Mouse (Mus musculus): ENCODE results near the gene AW011738. TPM values are rescaled to one million over a fixed set of nuclear protein-coding genes. Genes with fewer than 3 reads are reported as not detected.

The AW011738 gene
- polyA plus RNA-seq, 1 experiment from 2014 or later: 3.0 TPM

DNA sequence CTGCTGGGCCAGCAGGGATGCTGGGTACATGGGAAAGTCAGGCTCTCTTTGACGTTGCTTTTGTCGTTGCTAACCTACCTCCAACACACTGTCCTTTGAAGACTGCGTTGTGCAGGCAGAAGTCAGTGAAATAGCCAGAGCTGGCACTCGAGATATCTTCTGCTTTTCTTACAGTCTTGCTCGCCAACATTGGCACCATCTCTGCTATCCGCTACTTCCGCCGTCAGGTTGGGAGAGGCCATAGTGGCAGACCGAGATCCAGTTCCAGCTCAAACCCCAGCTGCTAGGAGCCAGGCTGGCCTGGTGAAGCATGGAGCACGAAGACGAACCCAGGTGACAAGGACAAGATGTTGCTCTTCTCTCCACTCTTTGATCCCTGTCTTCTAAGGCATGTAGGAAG, 16.8 kb downstream of the AW011738 start:
- peaks cover 30% of the 10 kb centered on the region for H3K4me1 ChIP-seq (replicated peaks)
- no peak overlapping the region for H3K27ac ChIP-seq
- no peaks in the 10 kb centered on the region for H3K9me3 ChIP-seq (replicated peaks)
- no peak for ATAC-seq (replicated peaks; ENCODE audit: insufficient number of reproducible peaks, insufficient read depth, low FRiP score, low read depth)
- no peak overlapping the region for H3K4me2 ChIP-seq
- peaks cover 10% of the 10 kb centered on the region for H3K36me3 ChIP-seq
- H3K9ac ChIP-seq: no peak overlapping the region
- H3K4me3 ChIP-seq: no peak overlapping the region
- no peaks in the 10 kb centered on the region for H3K27me3 ChIP-seq
- WGBS: 87% methylated on average over 11 of the region's 11 CpGs

DNA sequence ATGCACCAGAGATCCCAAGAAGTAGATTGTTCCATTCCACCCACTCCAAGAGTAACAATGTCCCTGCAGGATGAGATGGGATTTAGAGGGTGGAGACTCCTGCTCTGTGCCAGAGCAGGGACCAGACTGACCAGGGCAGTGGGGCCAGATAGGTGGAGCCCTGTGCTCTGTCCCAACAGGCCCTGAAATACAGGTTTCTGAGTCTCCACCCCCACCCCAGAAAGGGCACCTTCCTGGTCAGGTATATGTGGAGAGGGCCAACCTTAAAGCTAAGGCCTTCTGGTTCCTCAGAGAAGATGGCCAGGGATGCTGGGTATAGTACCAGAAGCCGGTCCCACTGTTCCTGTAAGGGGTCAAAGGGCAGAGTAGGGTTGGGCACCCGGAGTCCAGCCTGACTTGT, 21.2 kb downstream of the AW011738 start:
- H3K9me3 ChIP-seq (replicated peaks): no peaks in the 10 kb centered on the region
- no peak overlapping the region for H3K27ac ChIP-seq
- WGBS: 79% methylated on average over 2 of the region's 2 CpGs
- no peak for ATAC-seq (replicated peaks; ENCODE audit: insufficient number of reproducible peaks, insufficient read depth, low FRiP score, low read depth)
- H3K4me1 ChIP-seq (replicated peaks): peaks cover 11% of the 10 kb centered on the region
- peaks cover 15% of the 10 kb centered on the region for H3K36me3 ChIP-seq
- H3K27me3 ChIP-seq: no peaks in the 10 kb centered on the region
- H3K4me2 ChIP-seq: no peak overlapping the region
- no peak overlapping the region for H3K9ac ChIP-seq
- no peak overlapping the region for H3K4me3 ChIP-seq

DNA sequence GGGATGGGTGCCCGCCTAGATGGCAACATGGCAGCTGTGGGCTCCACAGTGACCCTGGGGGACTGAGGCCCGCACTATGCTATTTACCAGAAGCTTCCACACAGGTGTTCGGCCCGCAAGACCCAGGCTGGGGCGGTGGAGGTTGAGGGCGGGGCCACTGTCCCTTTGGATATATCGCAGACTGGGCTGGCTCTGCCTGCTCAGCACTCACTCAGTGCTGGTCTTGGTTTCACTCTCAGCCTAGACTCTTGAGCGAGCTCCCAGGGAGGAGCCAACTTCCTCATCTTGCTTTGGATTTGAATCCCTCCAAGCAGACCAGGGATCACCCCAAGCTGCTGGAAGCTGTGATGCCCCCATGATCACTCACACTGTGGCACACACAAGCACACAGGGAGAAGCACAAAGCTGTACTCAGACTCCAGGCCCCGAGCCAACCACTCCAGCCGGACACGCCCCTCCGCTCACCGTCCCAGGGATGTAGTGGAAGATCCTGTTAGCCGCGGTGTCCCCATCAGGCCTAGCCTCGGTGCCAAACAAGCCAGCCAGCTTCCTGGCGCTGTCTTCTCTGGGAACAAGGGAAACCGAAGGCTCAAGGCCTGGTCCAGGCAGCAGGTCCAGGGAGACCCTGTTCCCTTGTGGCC, 24.8 kb downstream of the AW011738 start:
- ATAC-seq (replicated peaks; ENCODE audit: insufficient number of reproducible peaks, insufficient read depth, low FRiP score, low read depth): 0 out of 2 replicates have a peak, but pooled peaks have one; percentile 21

DNA sequence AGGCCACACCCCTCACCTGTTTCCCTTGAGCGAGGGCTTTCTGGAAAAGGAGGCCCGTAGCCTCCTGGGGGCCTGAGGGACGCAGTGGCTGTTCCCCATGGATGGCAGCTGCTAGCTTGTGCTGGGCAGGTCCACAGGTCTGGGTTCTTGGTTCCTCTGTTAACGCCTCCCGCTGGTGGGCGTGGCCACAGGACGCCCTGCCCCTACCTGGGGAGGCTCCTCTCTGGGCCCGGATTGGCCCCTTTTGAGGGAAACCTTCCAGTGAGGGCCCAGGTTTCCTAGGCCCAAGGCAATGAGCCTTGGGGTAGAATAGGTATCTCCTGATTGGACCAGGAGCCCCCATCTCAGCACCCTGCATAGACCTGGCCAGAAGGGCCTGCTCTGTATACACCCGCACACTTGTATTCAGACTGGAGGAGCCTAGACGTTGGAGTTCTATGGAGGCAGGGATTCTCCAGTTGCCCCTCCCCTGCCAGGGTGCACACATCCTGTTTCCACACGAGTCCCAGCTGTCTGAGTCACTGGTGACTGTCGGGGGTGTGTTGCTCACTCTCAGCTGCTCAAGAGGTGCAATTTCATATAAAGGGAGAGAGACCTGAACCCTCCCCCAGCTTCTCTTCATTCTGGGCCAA, 25.4 kb downstream of the AW011738 start:
- Histone ChIP-seq H3K36me3 (peaks cover 44% of the 10 kb centered on the region), H3K9ac (peak overlapping the region; percentile 41; the same call in 1 of the 2 replicates), H3K27me3 (no peaks in the 10 kb centered on the region), H3K4me2 (peak overlapping the region; percentile 40), H3K4me3 (peak overlapping the region; percentile 13; the same call in 1 of the 2 replicates), H3K4me1 (replicated peaks) (peaks cover 13% of the 10 kb centered on the region), H3K9me3 (replicated peaks) (no peaks in the 10 kb centered on the region), H3K27ac (no peak overlapping the region)
- ATAC-seq (replicated peaks; ENCODE audit: insufficient number of reproducible peaks, insufficient read depth, low FRiP score, low read depth): 0 out of 2 replicates have a peak, but pooled peaks have one; percentile 20
- 24% methylated on average over 12 of the region's 12 CpGs for WGBS

More for the DNA sequence above, 24.8 kb downstream of the AW011738 start:
- Histone ChIP-seq H3K4me3 (peak overlapping the region; percentile 13; the same call in 1 of the 2 replicates), H3K9me3 (replicated peaks) (no peaks in the 10 kb centered on the region), H3K36me3 (peaks cover 43% of the 10 kb centered on the region), H3K27me3 (no peaks in the 10 kb centered on the region), H3K27ac (no peak overlapping the region), H3K9ac (peak overlapping the region; percentile 41; the same call in 1 of the 2 replicates), H3K4me1 (replicated peaks) (peaks cover 11% of the 10 kb centered on the region), H3K4me2 (peak overlapping the region; percentile 40)
- 39% methylated on average over 18 of the region's 18 CpGs for whole genome bisulfite sequencing

DNA sequence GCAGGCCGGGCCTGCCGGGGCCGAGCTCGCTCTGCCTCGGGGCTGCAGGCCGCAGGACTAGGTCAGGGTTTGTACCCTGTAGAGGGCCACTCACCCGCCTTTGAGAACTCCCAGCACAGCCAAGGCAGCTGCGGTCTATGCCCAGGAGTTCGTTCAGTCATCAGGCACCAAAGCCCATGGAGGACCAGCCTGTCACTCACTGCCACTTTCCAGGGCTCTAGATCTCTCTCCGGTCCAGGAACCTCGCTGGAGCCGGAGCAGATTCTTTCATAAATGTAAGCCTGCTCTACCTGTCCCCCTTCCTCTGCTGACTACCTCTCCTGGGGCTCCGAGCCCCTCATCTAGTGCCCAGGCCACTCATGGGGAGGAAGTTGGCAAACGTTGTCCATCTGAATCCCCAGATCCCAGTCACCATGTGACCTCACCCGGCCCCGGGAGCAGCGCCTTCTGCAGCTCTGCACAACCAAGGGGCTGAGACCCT, 31.0 kb downstream of the AW011738 start:
- H3K36me3 ChIP-seq: peaks cover 55% of the 10 kb centered on the region
- peak overlapping the region; percentile 80 for H3K27ac ChIP-seq
- peak overlapping the region; percentile 65 for H3K4me3 ChIP-seq
- ATAC-seq (replicated peaks; ENCODE audit: insufficient number of reproducible peaks, insufficient read depth, low FRiP score, low read depth): no peak
- 6% methylated on average over 17 of the region's 17 CpGs for WGBS
- H3K4me1 ChIP-seq (replicated peaks): peaks cover 20% of the 10 kb centered on the region
- peak overlapping the region; percentile 98 for H3K4me2 ChIP-seq
- no peaks in the 10 kb centered on the region for H3K9me3 ChIP-seq (replicated peaks)
- H3K9ac ChIP-seq: peak overlapping the region; percentile 73
- H3K27me3 ChIP-seq: no peaks in the 10 kb centered on the region

DNA sequence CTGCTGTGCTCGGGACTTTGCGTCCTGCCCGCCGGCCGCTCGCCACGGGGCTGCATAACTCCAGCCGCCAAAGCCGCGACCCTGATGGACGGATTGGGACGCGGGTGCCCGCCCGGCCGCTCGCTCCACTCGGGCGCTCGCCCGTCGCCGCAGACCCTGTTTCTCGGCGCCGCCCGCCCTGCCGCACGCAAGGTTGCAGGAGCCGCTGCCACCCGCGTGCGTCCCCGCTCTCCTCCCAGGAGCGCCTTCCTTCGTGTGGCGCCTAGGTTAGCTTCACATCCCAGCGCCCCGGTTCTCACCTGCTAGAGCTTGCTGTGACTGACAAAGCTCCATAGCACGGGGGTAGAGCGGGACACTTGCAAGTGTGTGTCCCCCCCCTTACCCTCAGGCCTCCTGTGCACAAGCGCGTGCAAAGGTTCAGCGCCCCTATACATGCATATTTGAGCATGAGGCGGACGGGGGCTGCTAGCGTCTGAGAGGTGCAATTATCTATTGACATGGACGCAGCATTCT, 31.7 kb downstream of the AW011738 start, which contains the start of gene Plekhn1:
Gene Plekhn1, minus strand, starts transcription at position 157 of the 513 bp plus-strand sequence.
- Histone ChIP-seq H3K4me2 (peak within 1 kb of the TSS; percentile 98), H3K4me3 (peak within 1 kb of the TSS; percentile 94), H3K27me3 (no peaks in the 10 kb centered on the region), H3K27ac (peak within 1 kb of the TSS; percentile 92), H3K9ac (peak within 1 kb of the TSS; percentile 73), H3K4me1 (replicated peaks) (peaks cover 20% of the 10 kb centered on the region), H3K9me3 (replicated peaks) (no peaks in the 10 kb centered on the region), H3K36me3 (peaks cover 55% of the 10 kb centered on the region)
- under 1% methylated on average over 42 of the region's 48 CpGs for WGBS
- peak; percentile 49 for ATAC-seq (replicated peaks; ENCODE audit: insufficient number of reproducible peaks, insufficient read depth, low FRiP score, low read depth)

DNA sequence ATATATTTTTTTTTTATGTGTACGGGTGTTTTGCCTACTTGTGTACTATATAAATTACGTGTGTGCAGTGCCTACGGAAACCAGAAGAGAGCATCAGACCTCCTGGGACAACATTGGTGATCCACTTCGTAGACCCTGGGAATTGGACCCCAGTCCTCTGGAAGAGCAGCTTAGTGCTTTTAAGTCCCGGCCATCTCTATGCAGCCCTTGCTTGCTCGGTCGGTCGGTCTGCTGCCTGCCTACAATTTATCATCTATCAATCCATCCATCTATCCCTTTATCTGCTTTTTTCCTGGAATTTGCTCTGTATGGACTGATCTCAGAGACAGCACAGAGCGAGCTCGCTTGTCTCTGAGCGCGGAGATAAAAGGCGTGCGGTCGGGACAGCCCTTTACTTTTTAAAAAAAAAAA, 32.3 kb downstream of the AW011738 start:
- H3K4me2 ChIP-seq: peak overlapping the region; percentile 98
- WGBS: under 1% methylated on average over 15 of the region's 15 CpGs
- peak overlapping the region; percentile 43; the same call in 1 of the 2 replicates for H3K9ac ChIP-seq
- H3K9me3 ChIP-seq (replicated peaks): no peaks in the 10 kb centered on the region
- ATAC-seq (replicated peaks; ENCODE audit: insufficient number of reproducible peaks, insufficient read depth, low FRiP score, low read depth): no peak
- H3K4me3 ChIP-seq: peak overlapping the region; percentile 94
- peaks cover 55% of the 10 kb centered on the region for H3K36me3 ChIP-seq
- no peaks in the 10 kb centered on the region for H3K27me3 ChIP-seq
- H3K4me1 ChIP-seq (replicated peaks): peaks cover 20% of the 10 kb centered on the region
- H3K27ac ChIP-seq: peak overlapping the region; percentile 92

DNA sequence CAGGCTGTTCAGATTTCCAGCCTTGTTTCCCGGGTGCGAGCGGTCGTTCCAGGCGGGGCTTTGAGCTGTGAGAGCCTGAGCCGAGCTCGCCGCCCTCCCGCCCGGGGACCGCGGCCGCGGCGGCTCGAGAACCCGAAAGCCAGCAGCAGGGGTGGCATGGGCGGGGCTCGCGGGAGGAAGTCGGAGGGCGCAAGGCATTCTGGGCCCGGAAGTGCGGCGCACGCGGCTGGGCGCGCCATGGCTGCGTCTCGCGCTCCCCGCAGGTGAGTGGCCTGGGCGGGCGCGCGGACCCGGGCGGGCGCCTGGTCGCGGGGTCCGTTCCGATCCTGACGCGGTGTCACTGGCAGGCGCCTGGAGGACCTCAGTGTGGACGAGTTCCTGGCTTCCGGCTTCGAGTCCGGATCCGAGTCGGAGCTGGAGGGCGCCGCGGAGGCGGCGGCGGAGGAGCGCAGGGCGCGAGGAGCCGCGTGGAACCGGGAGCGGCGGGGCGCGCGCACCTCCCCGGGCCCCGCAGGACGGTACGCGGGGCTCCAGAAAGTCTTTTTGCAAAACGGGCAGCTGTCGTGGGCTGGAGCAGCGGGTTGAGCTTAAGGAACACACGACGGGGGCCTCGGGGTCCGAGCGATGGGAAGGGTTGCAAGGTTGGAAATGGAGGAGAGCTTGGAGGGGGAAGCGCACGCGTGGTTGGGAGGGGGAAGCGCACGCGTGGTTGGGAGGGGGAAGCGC, 32.9 kb downstream of the AW011738 start, which contains the start of gene Noc2l:
Gene Noc2l, plus strand, starts transcription at position 203 of the 726 bp plus-strand sequence.
- peaks cover 20% of the 10 kb centered on the region for H3K4me1 ChIP-seq (replicated peaks)
- peak; percentile 86 for ATAC-seq (replicated peaks; ENCODE audit: insufficient number of reproducible peaks, insufficient read depth, low FRiP score, low read depth)
- no peaks in the 10 kb centered on the region for H3K9me3 ChIP-seq (replicated peaks)
- H3K36me3 ChIP-seq: peaks cover 54% of the 10 kb centered on the region
- peak within 1 kb of the TSS; percentile 77 for H3K9ac ChIP-seq
- H3K27ac ChIP-seq: peak within 1 kb of the TSS; percentile 92
- under 1% methylated on average over 73 of the region's 90 CpGs for WGBS
- H3K4me2 ChIP-seq: peak within 1 kb of the TSS; percentile 98
- H3K4me3 ChIP-seq: peak within 1 kb of the TSS; percentile 94
- no peaks in the 10 kb centered on the region for H3K27me3 ChIP-seq

DNA sequence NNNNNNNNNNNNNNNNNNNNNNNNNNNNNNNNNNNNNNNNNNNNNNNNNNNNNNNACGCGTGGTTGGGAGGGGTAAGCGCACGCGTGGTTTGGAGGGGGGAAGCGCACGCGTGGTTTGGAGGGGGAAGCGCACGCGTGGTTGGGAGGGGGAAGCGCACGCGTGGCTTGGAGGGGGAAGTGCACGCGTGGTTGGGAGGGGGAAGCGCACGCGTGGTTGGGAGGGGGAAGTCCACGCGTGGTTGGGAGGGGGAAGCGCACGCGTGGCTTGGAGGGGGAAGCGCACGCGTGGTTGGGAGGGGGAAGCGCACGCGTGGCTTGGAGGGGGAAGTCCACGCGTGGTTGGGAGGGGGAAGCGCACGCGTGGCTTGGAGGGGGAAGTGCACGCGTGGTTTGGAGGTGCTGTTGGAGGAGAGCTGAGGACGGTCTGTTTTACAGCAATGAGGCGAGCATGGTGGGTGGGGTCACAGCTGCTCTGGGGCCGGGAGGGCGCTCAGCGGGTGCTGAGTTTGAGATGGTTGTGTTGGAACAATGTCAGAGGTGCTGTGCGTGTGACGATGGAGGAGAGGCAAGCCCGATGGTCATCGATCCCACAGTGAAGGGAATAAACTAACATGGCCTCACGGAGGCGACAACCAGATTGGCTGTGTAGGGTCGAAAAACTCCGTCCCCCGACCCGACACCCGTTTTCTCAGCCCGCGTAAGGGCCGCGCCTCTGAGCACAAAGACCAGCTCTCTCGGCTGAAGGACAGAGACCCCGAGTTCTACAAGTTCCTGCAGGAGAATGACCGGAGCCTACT, 33.7 kb downstream of the AW011738 start:
- ATAC-seq (replicated peaks; ENCODE audit: insufficient number of reproducible peaks, insufficient read depth, low FRiP score, low read depth): no peak
- no peaks in the 10 kb centered on the region for H3K27me3 ChIP-seq
- 27% methylated on average over 58 of the region's 60 CpGs for WGBS
- H3K27ac ChIP-seq: 0 out of 2 replicates have a peak overlapping the region, but pooled peaks have one; percentile 92
- H3K36me3 ChIP-seq: peaks cover 54% of the 10 kb centered on the region
- peaks cover 20% of the 10 kb centered on the region for H3K4me1 ChIP-seq (replicated peaks)
- H3K4me3 ChIP-seq: peak overlapping the region; percentile 94
- H3K4me2 ChIP-seq: peak overlapping the region; percentile 98
- H3K9ac ChIP-seq: no peak overlapping the region
- no peaks in the 10 kb centered on the region for H3K9me3 ChIP-seq (replicated peaks)

DNA sequence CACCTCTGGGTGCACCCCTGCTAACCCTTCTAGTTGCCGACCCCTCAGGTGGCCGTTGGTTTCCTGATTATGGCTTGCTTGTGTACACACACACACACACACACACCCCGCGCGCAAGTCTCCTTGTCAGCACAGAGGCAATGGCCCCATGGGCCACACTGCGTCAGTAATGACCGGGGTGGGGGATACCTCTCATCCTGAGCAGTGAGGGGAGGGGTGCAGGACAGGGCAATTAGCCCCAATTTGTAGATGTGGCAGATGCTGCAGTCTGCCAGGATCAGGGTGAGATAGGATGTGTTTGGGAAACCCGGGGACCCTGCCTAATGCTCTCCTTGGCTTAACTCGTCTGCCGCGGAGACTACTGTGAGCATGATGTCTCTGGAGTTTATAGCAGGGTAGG, 46.5 kb downstream of the AW011738 start:
- H3K9ac ChIP-seq: no peak overlapping the region
- H3K4me2 ChIP-seq: no peak overlapping the region
- H3K4me1 ChIP-seq (replicated peaks): peaks cover 4% of the 10 kb centered on the region
- no peak for ATAC-seq (replicated peaks; ENCODE audit: insufficient number of reproducible peaks, insufficient read depth, low FRiP score, low read depth)
- H3K27me3 ChIP-seq: peaks cover 24% of the 10 kb centered on the region
- WGBS: 50% methylated on average over 11 of the region's 11 CpGs
- no peak overlapping the region for H3K4me3 ChIP-seq
- H3K9me3 ChIP-seq (replicated peaks): no peaks in the 10 kb centered on the region
- no peak overlapping the region for H3K27ac ChIP-seq
- H3K36me3 ChIP-seq: peaks cover 38% of the 10 kb centered on the region

Data from heart, embryonic 15.5 days (tissue).